Mouse (Mus musculus) embryonic facial prominence, embryonic 12.5 days (tissue): ENCODE results near the gene Pde4b. TPM values are rescaled to one million over a fixed set of nuclear protein-coding genes. Genes with fewer than 3 reads are reported as not detected.

Source experiments
- ATAC-seq: fragments of 200-750 bp; cut with Nextera tagmentation; 2 replicates; pipeline ENCODE4 v1.8.0; 2017; ENCODE audit not compliant: insufficient number of reproducible peaks, insufficient read depth, low FRiP score, low TSS enrichment
- H3K27ac ChIP-seq: fragments of 300-500 bp; sonication (generic); 2 replicates; pipeline ENCODE4 v1.5.1; 2016; ENCODE audit warnings: mild to moderate bottlenecking
- H3K27me3 ChIP-seq: fragments of 300-500 bp; sonication (generic); 2 replicates; pipeline ENCODE4 v1.6.1; 2016; ENCODE audit warnings: mild to moderate bottlenecking, moderate library complexity
- H3K36me3 ChIP-seq: fragments of 300-500 bp; sonication (generic); 2 replicates; pipeline ENCODE4 v1.6.1; 2016; ENCODE audit warnings: mild to moderate bottlenecking
- H3K4me1 ChIP-seq: fragments of 300-500 bp; sonication (generic); 2 replicates; pipeline ENCODE4 v1.6.1; 2016
- H3K4me2 ChIP-seq: fragments of 300-500 bp; sonication (generic); replicated peaks from 2 replicates; pipeline ENCODE4 v1.6.1; 2016; ENCODE audit warnings: mild to moderate bottlenecking, moderate library complexity
- H3K4me3 ChIP-seq: fragments of 300-500 bp; sonication (generic); 2 replicates; pipeline ENCODE4 v1.5.1; 2016; ENCODE audit warnings: mild to moderate bottlenecking
- H3K9ac ChIP-seq: fragments of 300-500 bp; sonication (generic); 2 replicates; pipeline ENCODE4 v1.6.1; 2016; ENCODE audit warnings: mild to moderate bottlenecking, moderate library complexity
- H3K9me3 ChIP-seq: fragments of 300-500 bp; sonication (generic); 2 replicates; pipeline ENCODE4 v1.6.1; 2016; ENCODE audit warnings: mild to moderate bottlenecking, moderate library complexity
- WGBS: fragments of 180-500 bp; shearing (Covaris S2); methylation state at CpG from one replicate; pipeline ENCODE4 v1.1.7; 2016; 5-methylcytosine and 5-hydroxymethylcytosine counted together
- polyA plus RNA-seq: library from polyadenylated mRNA; unstranded; fragments of >200 nt; fragmentation: Nextera tagmentation; extraction: Ambion mirVana; gene quantifications from 2 replicates; pipeline ENCODE4 v1.2.1, GENCODE M21; 2016

Pde4b gene
- polyA plus RNA-seq, 1 experiment from 2014 or later: 11.1 TPM

GRCm38 (mm10) chr4:102589537-102590031 lies 502.2 kb downstream of the Pde4b start:
- Histone ChIP-seq H3K9me3 (no peaks in the 10 kb centered on the region), H3K4me1 (peaks cover 20% of the 10 kb centered on the region; the same call in 1 of the 2 replicates), H3K27ac (0 out of 2 replicates have a peak overlapping the region, but pooled peaks have one; percentile 6), H3K4me3 (peak overlapping the region; percentile 19), H3K9ac (peak overlapping the region; percentile 34), H3K4me2 (peak overlapping the region; percentile 53), H3K36me3 (no peaks in the 10 kb centered on the region), H3K27me3 (no peaks in the 10 kb centered on the region)
- 3% methylated on average over 9 of the region's 9 CpGs for WGBS
- no peak for ATAC-seq

DNA sequence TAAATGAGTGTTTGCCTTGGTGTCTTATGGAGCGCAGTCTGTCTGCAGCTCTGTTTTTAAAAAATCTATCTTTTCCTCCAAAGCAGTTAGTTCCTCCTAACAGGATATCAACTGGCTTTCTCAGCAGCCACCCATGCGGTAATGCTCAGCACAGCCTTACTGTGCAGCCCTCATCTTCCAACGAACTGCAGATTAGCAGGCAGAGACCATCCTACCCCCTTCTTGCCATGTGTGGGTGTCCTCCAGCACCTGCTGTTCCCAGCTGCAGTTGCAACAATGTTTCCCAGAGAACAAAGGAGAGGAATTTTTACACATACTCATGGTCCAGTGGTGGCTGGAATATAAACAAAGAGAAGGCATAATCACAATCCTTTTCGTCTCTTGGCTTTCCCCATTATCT lies 504.5 kb downstream of the Pde4b start:
- H3K27me3 ChIP-seq: no peaks in the 10 kb centered on the region
- H3K9ac ChIP-seq: no peak overlapping the region
- H3K4me2 ChIP-seq: no peak overlapping the region
- H3K27ac ChIP-seq: no peak overlapping the region
- H3K36me3 ChIP-seq: peaks cover 8% of the 10 kb centered on the region; the same call in 1 of the 2 replicates
- no peak for ATAC-seq
- peaks cover 16% of the 10 kb centered on the region; the same call in 1 of the 2 replicates for H3K4me1 ChIP-seq
- 57% methylated on average over 4 of the region's 4 CpGs for WGBS
- no peaks in the 10 kb centered on the region for H3K9me3 ChIP-seq
- no peak overlapping the region for H3K4me3 ChIP-seq

GRCm38 (mm10) chr4:102592541-102592940 lies 505.2 kb downstream of the Pde4b start:
- no peaks in the 10 kb centered on the region for H3K27me3 ChIP-seq
- no peaks in the 10 kb centered on the region for H3K9me3 ChIP-seq
- WGBS: 79% methylated on average over 2 of the region's 2 CpGs
- no peak overlapping the region for H3K9ac ChIP-seq
- H3K36me3 ChIP-seq: peaks cover 8% of the 10 kb centered on the region; the same call in 1 of the 2 replicates
- H3K27ac ChIP-seq: no peak overlapping the region
- no peak for ATAC-seq
- H3K4me3 ChIP-seq: no peak overlapping the region
- peaks cover 16% of the 10 kb centered on the region; the same call in 1 of the 2 replicates for H3K4me1 ChIP-seq
- H3K4me2 ChIP-seq: no peak overlapping the region

DNA sequence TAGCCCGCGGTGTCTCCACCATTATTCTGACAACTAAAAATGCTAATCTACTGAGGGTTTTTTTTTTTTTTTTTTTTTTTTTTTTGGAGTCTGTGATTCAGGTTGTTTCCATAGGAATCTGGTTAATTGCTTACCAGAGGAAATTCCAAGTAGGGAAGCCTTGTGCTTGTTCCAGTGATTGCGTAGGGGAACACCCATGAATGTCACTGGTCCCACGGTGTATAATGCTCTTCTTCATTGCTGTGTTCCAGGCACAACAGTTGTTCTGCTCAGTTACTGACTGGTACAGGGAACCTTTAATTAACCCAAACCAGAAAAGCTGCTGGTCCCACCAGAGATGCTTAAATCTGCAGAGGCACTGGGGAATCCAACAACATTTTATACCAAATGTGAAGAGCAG lies 506.3 kb downstream of the Pde4b start:
- no peak overlapping the region for H3K4me2 ChIP-seq
- no peak for ATAC-seq
- no peaks in the 10 kb centered on the region for H3K27me3 ChIP-seq
- no peak overlapping the region for H3K4me3 ChIP-seq
- WGBS: 64% methylated on average over 4 of the region's 4 CpGs
- no peaks in the 10 kb centered on the region for H3K9me3 ChIP-seq
- H3K9ac ChIP-seq: no peak overlapping the region
- no peak overlapping the region for H3K27ac ChIP-seq
- peaks cover 9% of the 10 kb centered on the region; the same call in 1 of the 2 replicates for H3K36me3 ChIP-seq
- peaks cover 13% of the 10 kb centered on the region; the same call in 1 of the 2 replicates for H3K4me1 ChIP-seq

- Histone ChIP-seq H3K4me3 (no peak overlapping the region), H3K27me3 (no peaks in the 10 kb centered on the region), H3K4me1 (peaks cover 5% of the 10 kb centered on the region; the same call in 1 of the 2 replicates), H3K9ac (no peak overlapping the region), H3K4me2 (no peak overlapping the region), H3K27ac (no peak overlapping the region), H3K9me3 (no peaks in the 10 kb centered on the region), H3K36me3 (peaks cover 12% of the 10 kb centered on the region; the same call in 1 of the 2 replicates)
- WGBS: 88% methylated on average over 3 of the region's 3 CpGs
- no peak for ATAC-seq
These were observed 507.2 kb downstream of the Pde4b start for GRCm38 (mm10) chr4:102594506-102594905.

DNA sequence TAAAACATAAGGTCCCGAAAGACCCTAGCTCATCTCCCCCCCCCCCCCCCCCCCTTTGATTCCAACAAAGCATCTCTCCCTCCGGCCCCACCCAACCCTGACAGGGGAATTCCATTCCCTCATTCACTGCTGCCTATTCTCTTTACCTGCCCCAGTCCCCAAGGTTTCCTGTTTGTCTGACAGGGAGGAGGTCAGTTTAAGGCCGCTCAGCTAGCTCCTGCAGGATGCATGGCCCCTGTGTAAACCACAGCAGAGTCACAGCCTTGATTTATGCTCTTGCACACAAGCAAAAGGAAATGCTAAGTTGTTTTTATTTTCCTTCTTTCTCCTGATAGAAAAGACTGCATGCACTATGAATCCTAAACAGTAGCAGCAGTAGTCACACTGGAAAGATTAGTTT lies 516.6 kb downstream of the Pde4b start:
- H3K4me1 ChIP-seq: no peaks in the 10 kb centered on the region
- no peak for ATAC-seq
- H3K4me3 ChIP-seq: no peak overlapping the region
- 60% methylated on average over 3 of the region's 3 CpGs for WGBS
- no peak overlapping the region for H3K4me2 ChIP-seq
- peaks cover 10% of the 10 kb centered on the region; the same call in 1 of the 2 replicates for H3K36me3 ChIP-seq
- no peak overlapping the region for H3K27ac ChIP-seq
- no peak overlapping the region for H3K9ac ChIP-seq
- H3K9me3 ChIP-seq: no peaks in the 10 kb centered on the region
- no peaks in the 10 kb centered on the region for H3K27me3 ChIP-seq

DNA sequence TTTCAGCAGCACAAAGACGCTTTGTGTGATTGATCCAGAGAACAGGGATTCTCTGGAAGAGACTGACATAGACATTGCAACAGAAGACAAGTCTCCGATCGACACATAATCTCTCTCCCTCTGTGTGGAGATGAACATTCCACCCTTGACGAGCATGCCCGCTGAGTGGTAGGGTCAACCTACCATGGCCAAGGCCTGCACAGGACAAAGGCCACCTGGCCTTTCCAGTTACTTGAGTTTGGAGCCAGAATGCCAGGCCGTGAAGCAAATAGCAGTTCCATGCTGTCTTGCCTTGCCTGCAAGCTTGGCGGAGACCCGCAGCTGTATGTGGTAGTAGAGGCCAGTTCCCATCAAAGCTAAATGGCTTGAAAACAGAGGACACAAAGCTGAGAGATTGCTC lies 517.9 kb downstream of the Pde4b start:
- Histone ChIP-seq H3K9ac (no peak overlapping the region), H3K36me3 (peaks cover 10% of the 10 kb centered on the region; the same call in 1 of the 2 replicates), H3K27me3 (no peaks in the 10 kb centered on the region), H3K9me3 (no peaks in the 10 kb centered on the region), H3K4me3 (no peak overlapping the region), H3K4me2 (no peak overlapping the region), H3K4me1 (no peaks in the 10 kb centered on the region), H3K27ac (no peak overlapping the region)
- ATAC-seq: no peak
- WGBS: 92% methylated on average over 8 of the region's 8 CpGs

GRCm38 (mm10) chr4:102605722-102606341 lies 518.5 kb downstream of the Pde4b start:
- no peak for ATAC-seq
- WGBS: 66% methylated on average over 4 of the region's 4 CpGs
- H3K9me3 ChIP-seq: no peaks in the 10 kb centered on the region

GRCm38 (mm10) chr4:102606825-102607224 lies 519.5 kb downstream of the Pde4b start:
- H3K4me3 ChIP-seq: no peak overlapping the region

More at GRCm38 (mm10) chr4:102605722-102606341, 518.5 kb downstream of the Pde4b start:
- H3K4me2 ChIP-seq: no peak overlapping the region
- H3K9ac ChIP-seq: no peak overlapping the region
- H3K36me3 ChIP-seq: peaks cover 10% of the 10 kb centered on the region; the same call in 1 of the 2 replicates
- H3K27me3 ChIP-seq: no peaks in the 10 kb centered on the region
- no peak overlapping the region for H3K27ac ChIP-seq
- H3K4me3 ChIP-seq: no peak overlapping the region
- no peaks in the 10 kb centered on the region for H3K4me1 ChIP-seq

GRCm38 (mm10) chr4:102607744-102608416 lies 520.5 kb downstream of the Pde4b start:
- H3K27ac ChIP-seq: no peak overlapping the region
- H3K4me1 ChIP-seq: no peaks in the 10 kb centered on the region
- H3K4me2 ChIP-seq: no peak overlapping the region
- peaks cover 10% of the 10 kb centered on the region; the same call in 1 of the 2 replicates for H3K36me3 ChIP-seq
- no peak for ATAC-seq
- no peaks in the 10 kb centered on the region for H3K27me3 ChIP-seq
- no peak overlapping the region for H3K4me3 ChIP-seq
- no peaks in the 10 kb centered on the region for H3K9me3 ChIP-seq
- WGBS: 87% methylated on average over 7 of the region's 7 CpGs
- no peak overlapping the region for H3K9ac ChIP-seq

More at GRCm38 (mm10) chr4:102606825-102607224, 519.5 kb downstream of the Pde4b start:
- no peaks in the 10 kb centered on the region for H3K27me3 ChIP-seq
- no peak overlapping the region for H3K9ac ChIP-seq
- H3K9me3 ChIP-seq: no peaks in the 10 kb centered on the region
- no peak for ATAC-seq
- no peak overlapping the region for H3K4me2 ChIP-seq
- H3K36me3 ChIP-seq: peaks cover 10% of the 10 kb centered on the region; the same call in 1 of the 2 replicates
- H3K4me1 ChIP-seq: no peaks in the 10 kb centered on the region
- 87% methylated on average over 8 of the region's 8 CpGs for WGBS
- no peak overlapping the region for H3K27ac ChIP-seq

DNA sequence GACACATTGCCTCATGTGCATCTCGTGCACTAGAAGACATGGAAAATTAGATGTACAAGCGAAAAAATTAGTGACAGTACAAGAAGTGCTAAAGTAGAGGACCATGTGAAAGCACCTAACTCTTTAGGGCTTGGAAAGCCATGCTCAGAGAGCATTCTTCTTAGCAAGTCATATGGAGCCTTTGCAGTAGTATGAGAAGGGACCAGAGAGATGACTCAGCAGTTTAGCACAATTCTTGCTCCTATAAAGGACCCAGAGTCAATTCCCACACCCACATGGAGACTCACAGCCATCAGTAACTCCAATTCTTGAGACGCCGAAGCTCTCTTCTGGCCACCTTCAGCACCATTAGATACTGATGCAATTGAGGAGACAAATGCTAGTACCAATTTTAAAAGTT lies 525.3 kb downstream of the Pde4b start:
- H3K4me1 ChIP-seq: no peaks in the 10 kb centered on the region
- H3K27me3 ChIP-seq: no peaks in the 10 kb centered on the region
- H3K36me3 ChIP-seq: no peaks in the 10 kb centered on the region
- no peak overlapping the region for H3K4me2 ChIP-seq
- H3K9me3 ChIP-seq: no peaks in the 10 kb centered on the region
- no peak for ATAC-seq
- 88% methylated on average over 4 of the region's 4 CpGs for WGBS
- no peak overlapping the region for H3K27ac ChIP-seq
- H3K4me3 ChIP-seq: no peak overlapping the region
- no peak overlapping the region for H3K9ac ChIP-seq

- H3K9ac ChIP-seq: no peak overlapping the region
- no peak overlapping the region for H3K27ac ChIP-seq
- no peak overlapping the region for H3K4me3 ChIP-seq
- no peaks in the 10 kb centered on the region for H3K36me3 ChIP-seq
- WGBS: 58% methylated on average over 4 of the region's 4 CpGs
- H3K9me3 ChIP-seq: no peaks in the 10 kb centered on the region
- H3K4me2 ChIP-seq: no peak overlapping the region
- no peak for ATAC-seq
- no peaks in the 10 kb centered on the region for H3K27me3 ChIP-seq
- no peaks in the 10 kb centered on the region for H3K4me1 ChIP-seq
These were observed 530.4 kb downstream of the Pde4b start for GRCm38 (mm10) chr4:102617774-102618173.
